Mouse (Mus musculus) heart, adult 2 months (tissue): ENCODE measurements around the gene Tnfrsf26. TPM values are rescaled to one million over a fixed set of nuclear protein-coding genes. Genes with fewer than 3 reads are reported as not detected.

Experiments
- DNase-seq, 2 experiments: peaks; one replicate each; pipeline ENCODE4 v3.0.0; 2021
- H3K27ac ChIP-seq: fragments of 200-600 bp; 2 replicates; pipeline ENCODE4 v1.8.1; 2022
- H3K27me3 ChIP-seq: fragments of 200-500 bp; 2 replicates; pipeline ENCODE4 v1.6.1; 2012; ENCODE audit warnings: mild to moderate bottlenecking, low read length, inconsistent platforms, mixed read lengths; ENCODE audit not compliant: control insufficient read depth, insufficient read depth
- H3K36me3 ChIP-seq: fragments of 200-500 bp; 2 replicates; pipeline ENCODE4 v1.6.1; 2012; ENCODE audit warnings: low read length, inconsistent platforms; ENCODE audit not compliant: control insufficient read depth, insufficient read depth
- H3K4me1 ChIP-seq: fragments of 200-500 bp; 2 replicates; pipeline ENCODE4 v1.6.1; 2011; ENCODE audit warnings: low read length; ENCODE audit not compliant: control insufficient read depth, insufficient read depth
- H3K4me3 ChIP-seq: fragments of 200-600 bp; 2 replicates; pipeline ENCODE4 v1.8.1; 2022
- H3K79me2 ChIP-seq: fragments of 200-500 bp; replicated peaks from 2 replicates; pipeline ENCODE4 v1.6.1; 2012; ENCODE audit warnings: mild to moderate bottlenecking, inconsistent platforms, low read length, moderate library complexity, mixed read lengths; ENCODE audit not compliant: control insufficient read depth, insufficient read depth
- H3K9ac ChIP-seq: fragments of 200-500 bp; 2 replicates; pipeline ENCODE4 v1.6.1; 2012; ENCODE audit warnings: low read depth, mild to moderate bottlenecking, control low read depth, inconsistent platforms, low read length, mixed read lengths
- CTCF ChIP-seq: fragments of 200-600 bp; IDR thresholded peaks from 2 replicates; pipeline ENCODE4 v1.8.1; 2022; ENCODE audit warnings: antibody characterized with exemption, mild to moderate bottlenecking, moderate library complexity
- EP300 ChIP-seq: fragments of 200-500 bp; IDR thresholded peaks from 2 replicates; pipeline ENCODE4 v1.6.1; 2011; ENCODE audit warnings: low read depth, low read length, control low read depth; ENCODE audit not compliant: insufficient read depth
- POLR2A ChIP-seq: fragments of 200-500 bp; IDR thresholded peaks from 2 replicates; pipeline ENCODE4 v1.6.1; 2011; ENCODE audit warnings: mild to moderate bottlenecking, low read depth, low read length, control low read depth; ENCODE audit not compliant: insufficient read depth
- WGBS: fragments of 180-500 bp; shearing (Covaris S2); methylation state at CpG from one replicate; pipeline ENCODE4 v1.1.7; 2018; 5-methylcytosine and 5-hydroxymethylcytosine counted together
- intact Hi-C: fragments of 180-260 bp; cut with DNase I; formaldehyde crosslinking; loops from one replicate; pipeline ENCODE4 v1.15.1; 2025
- polyA plus RNA-seq: library from polyadenylated mRNA; depleted of rRNA; stranded (reverse); fragments of >200 nt; gene quantifications from 2 replicates; pipeline ENCODE4 v1.2.3, GENCODE M21; 2012
- total RNA-seq, 2 experiments: library from RNA; stranded (reverse); gene quantifications; 2 replicates each; pipeline ENCODE4 v1.2.3; 2021

Tnfrsf26 gene
- total and polyA plus RNA-seq, 3 experiments = 0.25 to 0.52 (median 0.50) TPM

GRCm38 (mm10) chr7:143601705-143602104, 26.8 kb downstream of the Tnfrsf26 start:
- intact Hi-C loops = loop anchor here (5.0 kb wide), 1 partner anchor 96 kb away; no protein-coding TSS in a partner anchor
- H3K79me2 ChIP-seq = 0 out of 2 replicates have a peak, but pooled peaks cover 3% of the 10 kb centered on the region

GRCm38 (mm10) chr7:143600231-143600740, 28.2 kb downstream of the Tnfrsf26 start:
- H3K36me3 ChIP-seq = no peaks in the 10 kb centered on the region
- peak overlapping the region; percentile 64 for H3K4me3 ChIP-seq
- 4% methylated on average over 15 of the region's 15 CpGs for WGBS
- peak overlapping the region; percentile 61 for H3K27ac ChIP-seq
- H3K27me3 ChIP-seq = no peaks in the 10 kb centered on the region
- intact Hi-C loops = loop anchor here (1.0 to 5.0 kb wide), 2 partner anchors 49 to 97 kb away; partner anchors contain the start of gene Tnfrsf22
- peaks cover 3% of the 10 kb centered on the region; the same call in 1 of the 2 replicates for H3K79me2 ChIP-seq
- no peak overlapping the region for H3K9ac ChIP-seq
- H3K4me1 ChIP-seq = peaks cover 4% of the 10 kb centered on the region
- no peak for DNase-seq
- TF ChIP-seq EP300 (no peak), CTCF (no peak), POLR2A (peak; percentile 61)

More at GRCm38 (mm10) chr7:143601705-143602104, 26.8 kb downstream of the Tnfrsf26 start:
- Histone ChIP-seq H3K27me3 (no peaks in the 10 kb centered on the region), H3K4me3 (no peak overlapping the region), H3K4me1 (peaks cover 4% of the 10 kb centered on the region), H3K36me3 (no peaks in the 10 kb centered on the region), H3K27ac (no peak overlapping the region), H3K9ac (no peak overlapping the region)
- no peak for DNase-seq
- TF ChIP-seq POLR2A = no peak
- TF ChIP-seq CTCF = peak; percentile 50
- 71% methylated on average over 2 of the region's 2 CpGs for WGBS

- intact Hi-C loops = loop anchor here (1.0 to 5.0 kb wide), 2 partner anchors 50 to 98 kb away; partner anchors contain the start of gene Tnfrsf22
- Histone ChIP-seq H3K27ac (peak within 1 kb of the TSS; percentile 64), H3K4me1 (peaks cover 4% of the 10 kb centered on the region), H3K27me3 (no peaks in the 10 kb centered on the region), H3K79me2 (peaks cover 3% of the 10 kb centered on the region; the same call in 1 of the 2 replicates), H3K4me3 (peak within 1 kb of the TSS; percentile 64), H3K36me3 (no peaks in the 10 kb centered on the region), H3K9ac (peak within 1 kb of the TSS; percentile 90)
- peak; percentile 70 for TF ChIP-seq POLR2A
- peak; percentile 70; the same call in 1 of the 2 replicates for TF ChIP-seq EP300
- TF ChIP-seq CTCF = no peak
- WGBS = 2% methylated on average over 35 of the region's 35 CpGs
- DNase-seq = peak; percentile 95 to 96
These were observed 28.9 kb downstream of the Tnfrsf26 start, which contains the start of gene Cars for GRCm38 (mm10) chr7:143599428-143600230. Cars (minus strand) TSS chr7:143600090.

- no peak overlapping the region for H3K27ac ChIP-seq
- no peak for DNase-seq
- WGBS = 63% methylated on average over 5 of the region's 5 CpGs
- no peak for TF ChIP-seq CTCF
- TF ChIP-seq EP300 = no peak
- no peak for TF ChIP-seq POLR2A
- intact Hi-C loops = no loop called here
- H3K79me2 ChIP-seq = peaks cover 5% of the 10 kb centered on the region
- no peak overlapping the region for H3K9ac ChIP-seq
- no peaks in the 10 kb centered on the region for H3K36me3 ChIP-seq
- H3K4me1 ChIP-seq = peaks cover 4% of the 10 kb centered on the region
- no peaks in the 10 kb centered on the region for H3K27me3 ChIP-seq
- no peak overlapping the region for H3K4me3 ChIP-seq
These were observed 33.7 kb downstream of the Tnfrsf26 start for GRCm38 (mm10) chr7:143594865-143595264.

GRCm38 (mm10) chr7:143592255-143592654, 36.3 kb downstream of the Tnfrsf26 start:
- no peak for DNase-seq
- intact Hi-C loops = no loop called here
- peaks cover 2% of the 10 kb centered on the region for H3K79me2 ChIP-seq
- H3K4me3 ChIP-seq = no peak overlapping the region
- no peaks in the 10 kb centered on the region; the same call in 1 of the 2 replicates for H3K4me1 ChIP-seq
- no peak overlapping the region for H3K27ac ChIP-seq
- 92% methylated on average over 10 of the region's 10 CpGs for WGBS
- H3K36me3 ChIP-seq = no peaks in the 10 kb centered on the region
- TF ChIP-seq POLR2A = no peak
- TF ChIP-seq EP300 = no peak
- no peak for TF ChIP-seq CTCF
- no peaks in the 10 kb centered on the region for H3K27me3 ChIP-seq
- H3K9ac ChIP-seq = no peak overlapping the region

GRCm38 (mm10) chr7:143588006-143588405, 40.5 kb downstream of the Tnfrsf26 start:
- intact Hi-C loops = loop anchor here (5.0 kb wide), 1 partner anchor 159 kb away; no protein-coding TSS in a partner anchor
- peak overlapping the region; percentile 48 for H3K27ac ChIP-seq
- 59% methylated on average over 4 of the region's 4 CpGs for WGBS
- H3K4me3 ChIP-seq = no peak overlapping the region
- no peaks in the 10 kb centered on the region for H3K36me3 ChIP-seq
- DNase-seq = peak; percentile 40 to 79
- H3K79me2 ChIP-seq = peaks cover 2% of the 10 kb centered on the region
- no peaks in the 10 kb centered on the region; the same call in 1 of the 2 replicates for H3K4me1 ChIP-seq
- H3K9ac ChIP-seq = no peak overlapping the region
- H3K27me3 ChIP-seq = no peaks in the 10 kb centered on the region
- TF ChIP-seq CTCF (no peak), EP300 (0 out of 2 replicates have a peak, but pooled peaks have one; percentile 23)
